Comparison of ENCODE assay signal across 16 mouse cellular contexts in genomic region chr15:7252106-7252636, GRCm38 (mm10).
"Had no signal": no experiment of that assay in that cellular context is flagged by ENCODE, and none has a peak within 500 bp of the region (broad histone marks: within the 10 kb centered on the region; RNA-seq: fewer than 3 reads in every experiment).

No protein-coding gene starts in this region.

- H3K4me3 ChIP-seq: layer of hippocampus, adult 2 months; liver, embryonic 12.5 days; liver, embryonic 15.5 days; lung, embryonic 15.5 days; megakaryocyte, embryonic 14.5 days; midbrain, embryonic 10.5 days; midbrain, embryonic 13.5 days had no signal

- H3K9ac ChIP-seq: liver, embryonic 12.5 days; liver, embryonic 15.5 days; lung, embryonic 15.5 days; midbrain, embryonic 13.5 days had no signal

- ATAC-seq: liver, embryonic 12.5 days; midbrain, embryonic 13.5 days had no signal

- H3K27me3 ChIP-seq: liver, embryonic 15.5 days; lung, embryonic 15.5 days; midbrain, embryonic 13.5 days had no signal

- DNase-seq: kidney, adult 2 months; kidney, postnatal 25 days; layer of hippocampus, adult 9-11 months; lung, adult 18-20 months; lung, postnatal 10 days; lung, postnatal 36 days; thymus, adult 2 months; thymus, postnatal 14 days had no signal

- H3K4me1 ChIP-seq: liver, embryonic 12.5 days; liver, embryonic 15.5 days; lung, embryonic 15.5 days; midbrain, embryonic 10.5 days; midbrain, embryonic 13.5 days had no signal

- H3K27ac ChIP-seq: kidney, postnatal 0 days; layer of hippocampus, adult 2 months; liver, embryonic 12.5 days; liver, embryonic 15.5 days; lung, embryonic 15.5 days; midbrain, embryonic 10.5 days; midbrain, embryonic 13.5 days had no signal

- H3K9me3 ChIP-seq: liver, embryonic 12.5 days; liver, embryonic 15.5 days had no signal

- H3K36me3 ChIP-seq: liver, embryonic 12.5 days; liver, embryonic 15.5 days had no signal

- H3K4me2 ChIP-seq: liver, embryonic 12.5 days; liver, embryonic 15.5 days; lung, embryonic 15.5 days; midbrain, embryonic 13.5 days had no signal
